Mouse (Mus musculus): ENCODE data around the gene Brms1l.

DNA sequence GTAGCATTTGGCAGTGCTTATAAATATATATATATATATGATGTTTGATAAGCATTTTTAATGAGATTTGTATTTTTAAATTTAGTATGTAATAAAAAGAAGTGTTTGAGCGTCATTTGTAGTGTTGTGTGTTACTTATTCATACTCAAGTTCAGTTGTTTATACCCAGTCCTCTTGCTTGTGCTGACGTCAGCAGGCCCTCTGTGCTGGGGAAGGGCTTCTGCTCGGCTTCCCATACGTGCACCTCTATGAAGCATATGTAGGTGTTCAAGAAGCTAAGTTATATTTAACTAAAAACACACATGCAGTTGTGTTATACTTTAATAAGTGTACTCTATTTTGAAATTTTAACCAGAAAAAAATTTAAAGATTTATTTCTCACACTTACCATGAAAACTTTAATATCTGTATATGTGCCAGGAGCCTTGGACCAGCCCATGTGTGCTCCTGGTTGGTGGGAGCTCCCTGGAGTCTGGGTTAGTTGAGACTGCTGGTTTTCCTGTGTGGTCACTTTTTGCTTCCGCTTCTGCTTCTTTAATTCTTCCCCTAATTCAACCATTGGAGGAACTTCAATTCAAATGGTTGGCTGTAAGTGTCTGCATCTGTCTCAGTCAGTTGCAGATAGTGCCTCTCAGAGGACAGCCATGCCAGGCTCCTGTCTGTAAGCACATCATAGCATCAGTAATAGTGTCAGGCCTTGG is 33.6 kb downstream of the Brms1l start:
- TF ChIP-seq POLR2A (IDR thresholded peaks at IDR 0.05; ENCODE audit: borderline replicate concordance, control insufficient read depth, low read depth, low read length) = no peak
- TF ChIP-seq CTCF (IDR thresholded peaks at IDR 0.05; ENCODE audit: control insufficient read depth, insufficient read depth, low read length) = no peak

Measured in bone marrow, adult 2 months (tissue).